Mouse (Mus musculus) lung, adult 18-20 months (tissue): ENCODE measurements around the gene Wdr95.
A peak's percentile ranks its signal among the peaks of the same experiment; 100 is the strongest.

ENCODE experiments used
- DNase-seq, 2 experiments: peaks; one replicate each; pipeline ENCODE4 v3.0.0; 2022; ENCODE audit warnings: mixed read lengths in 2 of 2

Gene Wdr95

GRCm38 (mm10) chr5:149634409-149635035 is 106.0 kb downstream of the Wdr95 start:
- no peak for DNase-seq

- DNase-seq, result peak in 1 of 2 experiments; percentile 25
Measured at GRCm38 (mm10) chr5:149635556-149635955, 107.1 kb downstream of the Wdr95 start.

GRCm38 (mm10) chr5:149636075-149636920 is 107.8 kb downstream of the Wdr95 start, which contains the start of gene Hsph1:
Gene Hsph1, minus strand, starts transcription at chr5:149636376.
- DNase-seq, result peak; percentile 99

- no peak for DNase-seq
Measured at GRCm38 (mm10) chr5:149637306-149637705, 108.8 kb downstream of the Wdr95 start.

- no peak for DNase-seq
Measured at GRCm38 (mm10) chr5:149641277-149641892, 112.9 kb downstream of the Wdr95 start.

GRCm38 (mm10) chr5:149642366-149642765 is 113.9 kb downstream of the Wdr95 start:
- DNase-seq, result no peak

GRCm38 (mm10) chr5:149642783-149643509 is 114.5 kb downstream of the Wdr95 start:
- no peak for DNase-seq

GRCm38 (mm10) chr5:149647367-149648115 is 119.1 kb downstream of the Wdr95 start:
- DNase-seq, result no peak

- DNase-seq, result peak; percentile 9 to 23
Measured at GRCm38 (mm10) chr5:149648196-149648595, 119.7 kb downstream of the Wdr95 start.

GRCm38 (mm10) chr5:149648895-149649406 is 120.5 kb downstream of the Wdr95 start:
- DNase-seq, result no peak

GRCm38 (mm10) chr5:149649499-149650178 is 121.2 kb downstream of the Wdr95 start:
- no peak for DNase-seq

- DNase-seq, result no peak
Measured at GRCm38 (mm10) chr5:149650179-149650553, 121.7 kb downstream of the Wdr95 start.

GRCm38 (mm10) chr5:149655636-149656035 is 127.2 kb downstream of the Wdr95 start:
- no peak for DNase-seq

- DNase-seq, result no peak
Measured at GRCm38 (mm10) chr5:149658022-149658421, 129.5 kb downstream of the Wdr95 start.

GRCm38 (mm10) chr5:149658741-149659413 is 130.4 kb downstream of the Wdr95 start:
- DNase-seq, result no peak

GRCm38 (mm10) chr5:149659414-149659780 is 130.9 kb downstream of the Wdr95 start:
- DNase-seq, result no peak

- DNase-seq, result no peak
Measured at GRCm38 (mm10) chr5:149661428-149661827, 132.9 kb downstream of the Wdr95 start.
